Mouse (Mus musculus) lung, embryonic 14.5 days (tissue): ENCODE data around the gene Pla2g5. TPM values are rescaled to one million over a fixed set of nuclear protein-coding genes. Genes with fewer than 3 reads are reported as not detected.

Experiments used
- ATAC-seq: fragments of 200-750 bp; cut with Nextera tagmentation; 2 replicates; pipeline ENCODE4 v1.8.0; 2017; ENCODE audit warnings: mild to moderate bottlenecking, moderate TSS enrichment, moderate library complexity; ENCODE audit not compliant: insufficient read depth
- DNase-seq: peaks from one replicate; pipeline ENCODE4 v3.0.0-alpha.2; 2015
- H3K27ac ChIP-seq: fragments of 300-500 bp; sonication (generic); 2 replicates; pipeline ENCODE4 v1.5.1; 2014; ENCODE audit warnings: low read depth, mild to moderate bottlenecking, moderate library complexity
- H3K27me3 ChIP-seq: fragments of 300-500 bp; sonication (generic); 2 replicates; pipeline ENCODE4 v1.6.1; 2014; ENCODE audit warnings: low read length, control low read depth; ENCODE audit not compliant: insufficient read depth
- H3K36me3 ChIP-seq: fragments of 300-500 bp; sonication (generic); 2 replicates; pipeline ENCODE4 v1.6.1; 2014; ENCODE audit warnings: control low read depth; ENCODE audit not compliant: insufficient read depth
- H3K4me1 ChIP-seq: fragments of 300-500 bp; sonication (generic); 2 replicates; pipeline ENCODE4 v1.6.1; 2014; ENCODE audit warnings: antibody characterized with exemption, control low read depth; ENCODE audit not compliant: insufficient read depth
- H3K4me2 ChIP-seq: fragments of 300-500 bp; sonication (generic); 2 replicates; pipeline ENCODE4 v1.6.1; 2014; ENCODE audit warnings: mild to moderate bottlenecking
- H3K4me3 ChIP-seq: fragments of 300-500 bp; sonication (generic); 2 replicates; pipeline ENCODE4 v1.5.1; 2014; ENCODE audit warnings: low read depth, low read length
- H3K9ac ChIP-seq: fragments of 300-500 bp; sonication (generic); 2 replicates; pipeline ENCODE4 v1.6.1; 2014
- H3K9me3 ChIP-seq: fragments of 300-500 bp; sonication (generic); 2 replicates; pipeline ENCODE4 v1.6.1; 2016; ENCODE audit warnings: low read depth, low read length, control low read depth
- CTCF ChIP-seq: IDR thresholded peaks from 2 replicates; pipeline ENCODE4 v1.5.1; 2016; ENCODE audit warnings: antibody characterized with exemption, low read depth
- WGBS: fragments of 180-500 bp; shearing (Covaris S2); extraction: QIAGEN DNeasy Blood & Tissue Kit; methylation state at CpG from one replicate; pipeline ENCODE4 v1.1.7; 2014; 5-methylcytosine and 5-hydroxymethylcytosine counted together
- polyA plus RNA-seq: library from polyadenylated mRNA; unstranded; fragments of >200 nt; fragmentation: Nextera tagmentation; extraction: Ambion mirVana; gene quantifications from 2 replicates; pipeline ENCODE4 v1.2.1, GENCODE M21; 2014

Gene Pla2g5
- polyA plus RNA-seq, 1 experiment from 2014 or later: 0.61 TPM

GRCm38 (mm10) chr4:138873864-138874263 lies 10.6 kb upstream of the Pla2g5 start, which contains the start of gene Gm13030:
TSS of gene Gm13030 (minus strand) at chr4:138873964.
- Histone ChIP-seq H3K27ac (no peak within 1 kb of the TSS), H3K27me3 (no peaks in the 10 kb centered on the region), H3K4me2 (no peak within 1 kb of the TSS), H3K4me3 (no peak within 1 kb of the TSS), H3K36me3 (no peaks in the 10 kb centered on the region), H3K9ac (no peak within 1 kb of the TSS), H3K9me3 (no peaks in the 10 kb centered on the region), H3K4me1 (no peaks in the 10 kb centered on the region)
- 69% methylated on average over 6 of the region's 6 CpGs for WGBS
- no peak for ATAC-seq
- no peak for TF ChIP-seq CTCF
- no peak for DNase-seq

DNA sequence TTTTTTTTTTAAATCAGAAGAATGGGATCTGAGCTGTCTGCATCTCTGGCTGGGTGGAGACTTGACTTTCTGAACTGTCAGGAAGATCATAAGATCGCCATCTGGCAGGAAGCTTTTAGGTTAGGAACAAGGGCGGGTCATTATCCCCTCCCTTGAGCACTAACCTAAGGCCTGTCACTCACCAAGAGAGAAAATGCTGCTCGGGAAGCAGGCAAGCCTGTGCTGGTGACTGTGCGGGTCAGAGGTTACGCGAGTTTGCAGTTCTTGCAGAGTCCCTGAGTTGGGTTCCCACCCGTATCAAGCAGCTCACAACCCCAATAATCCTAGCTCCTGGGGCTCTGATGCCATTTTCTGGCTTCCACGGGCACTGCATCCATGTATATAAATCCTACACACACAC lies 5.4 kb upstream of the Pla2g5 start:
- ATAC-seq (no peak), DNase-seq (no peak)
- H3K9me3 ChIP-seq: no peaks in the 10 kb centered on the region
- H3K36me3 ChIP-seq: no peaks in the 10 kb centered on the region
- H3K27me3 ChIP-seq: no peaks in the 10 kb centered on the region
- TF ChIP-seq CTCF: no peak
- no peak overlapping the region for H3K4me3 ChIP-seq
- no peak overlapping the region for H3K4me2 ChIP-seq
- 48% methylated on average over 8 of the region's 8 CpGs for WGBS
- H3K9ac ChIP-seq: no peak overlapping the region
- no peaks in the 10 kb centered on the region for H3K4me1 ChIP-seq
- no peak overlapping the region for H3K27ac ChIP-seq

- WGBS: 11% methylated on average over 7 of the region's 7 CpGs
- Histone ChIP-seq H3K27ac (no peak overlapping the region), H3K9me3 (no peaks in the 10 kb centered on the region), H3K9ac (no peak overlapping the region), H3K36me3 (no peaks in the 10 kb centered on the region), H3K4me1 (no peaks in the 10 kb centered on the region), H3K4me2 (no peak overlapping the region), H3K27me3 (no peaks in the 10 kb centered on the region), H3K4me3 (no peak overlapping the region)
- ATAC-seq (no peak), DNase-seq (peak; percentile 90)
- peak; percentile 94 for TF ChIP-seq CTCF
Observed at GRCm38 (mm10) chr4:138866413-138866812, 3.1 kb upstream of the Pla2g5 start.

- Histone ChIP-seq H3K9ac (no peak overlapping the region), H3K4me2 (no peak overlapping the region), H3K27ac (no peak overlapping the region), H3K27me3 (no peaks in the 10 kb centered on the region), H3K4me3 (no peak overlapping the region), H3K4me1 (no peaks in the 10 kb centered on the region), H3K36me3 (no peaks in the 10 kb centered on the region), H3K9me3 (no peaks in the 10 kb centered on the region)
- no peak for DNase-seq
- 63% methylated on average over 6 of the region's 6 CpGs for WGBS
- no peak for ATAC-seq
- no peak for TF ChIP-seq CTCF
Observed at GRCm38 (mm10) chr4:138865991-138866390, 2.7 kb upstream of the Pla2g5 start.

DNA sequence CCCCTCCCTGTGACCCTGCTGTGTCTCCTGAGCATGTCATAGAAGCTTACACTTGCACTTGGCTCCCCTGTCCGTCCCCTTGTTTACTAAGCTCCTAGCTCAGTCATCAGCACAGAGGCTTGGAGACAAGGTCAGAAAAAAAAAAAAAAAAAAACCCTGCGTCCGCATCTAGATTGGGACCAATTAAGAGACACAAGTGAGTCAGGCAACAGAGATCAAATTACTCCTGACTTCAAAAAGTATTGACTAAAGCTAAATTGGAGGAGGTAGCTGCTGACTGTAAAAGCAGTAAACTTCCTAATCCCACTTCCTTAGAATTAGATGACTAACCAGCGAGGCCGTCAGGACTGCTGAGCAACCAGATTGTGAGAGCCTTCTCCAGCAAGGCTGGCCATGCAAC lies 1.8 kb upstream of the Pla2g5 start:
- Histone ChIP-seq H3K4me1 (no peaks in the 10 kb centered on the region), H3K27ac (no peak overlapping the region), H3K4me3 (no peak overlapping the region), H3K4me2 (no peak overlapping the region), H3K36me3 (no peaks in the 10 kb centered on the region), H3K9ac (no peak overlapping the region), H3K27me3 (no peaks in the 10 kb centered on the region), H3K9me3 (no peaks in the 10 kb centered on the region)
- DNase-seq: no peak
- whole genome bisulfite sequencing: 36% methylated on average over 5 of the region's 5 CpGs
- no peak for TF ChIP-seq CTCF
- no peak for ATAC-seq

DNA sequence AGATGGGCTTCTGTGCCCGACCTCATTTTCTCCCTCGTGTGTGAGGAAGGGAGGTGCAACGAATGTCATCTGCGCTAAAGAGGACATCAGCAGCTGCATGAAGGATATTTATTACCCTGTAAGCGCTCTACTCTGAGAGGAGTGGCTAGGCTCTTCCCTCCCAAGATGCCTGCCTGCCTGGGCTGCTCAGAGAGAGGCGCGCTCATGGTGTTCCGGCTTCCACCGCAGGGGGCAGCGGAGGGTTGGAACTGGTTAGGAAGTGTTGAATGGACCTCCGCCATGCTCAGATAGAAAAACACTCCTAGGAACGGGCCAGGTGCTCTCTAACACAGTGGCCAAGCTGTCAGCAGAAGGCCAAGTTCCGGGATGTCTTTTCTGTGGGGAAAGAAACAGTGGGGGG lies 3.6 kb downstream of the Pla2g5 start:
- ATAC-seq: peak; percentile 83
- Histone ChIP-seq H3K36me3 (no peaks in the 10 kb centered on the region), H3K4me3 (no peak overlapping the region), H3K4me1 (no peaks in the 10 kb centered on the region), H3K4me2 (peak overlapping the region; percentile 51), H3K27me3 (no peaks in the 10 kb centered on the region), H3K27ac (no peak overlapping the region), H3K9me3 (no peaks in the 10 kb centered on the region), H3K9ac (no peak overlapping the region)
- peak; percentile 83 for TF ChIP-seq CTCF
- DNase-seq: peak; percentile 85
- 5% methylated on average over 13 of the region's 13 CpGs for WGBS

- H3K4me1 ChIP-seq: no peaks in the 10 kb centered on the region
- no peak for ATAC-seq
- no peak overlapping the region for H3K4me3 ChIP-seq
- no peaks in the 10 kb centered on the region for H3K27me3 ChIP-seq
- no peak overlapping the region for H3K27ac ChIP-seq
- H3K4me2 ChIP-seq: peak overlapping the region; percentile 51
- peak; percentile 63 for TF ChIP-seq CTCF
- WGBS: 16% methylated on average over 9 of the region's 9 CpGs
- DNase-seq: peak; percentile 71
- H3K36me3 ChIP-seq: no peaks in the 10 kb centered on the region
- H3K9me3 ChIP-seq: no peaks in the 10 kb centered on the region
- H3K9ac ChIP-seq: no peak overlapping the region
Observed at GRCm38 (mm10) chr4:138859245-138859644, 4.0 kb downstream of the Pla2g5 start.

DNA sequence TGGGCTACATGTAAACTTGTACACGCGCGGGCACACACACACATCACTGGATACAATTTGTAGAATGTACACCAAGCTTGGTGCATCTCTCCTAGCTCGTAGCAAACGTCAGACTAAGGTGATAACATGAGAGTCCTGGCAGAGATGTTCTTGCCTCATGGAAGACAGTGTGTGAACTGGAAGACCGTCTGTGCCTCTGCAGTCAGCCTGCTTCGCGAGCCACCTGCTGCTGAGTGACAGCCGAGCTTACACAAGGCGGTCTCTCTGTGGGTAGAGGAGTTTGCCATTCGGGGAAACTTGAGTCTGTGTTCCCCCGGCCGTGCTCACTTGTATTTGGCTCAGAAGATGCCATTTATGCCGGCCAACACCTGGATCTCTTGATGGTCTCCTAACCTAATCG lies 4.8 kb downstream of the Pla2g5 start:
- ATAC-seq: no peak
- TF ChIP-seq CTCF: no peak
- Histone ChIP-seq H3K27me3 (no peaks in the 10 kb centered on the region), H3K4me3 (no peak overlapping the region), H3K9me3 (no peaks in the 10 kb centered on the region), H3K4me1 (no peaks in the 10 kb centered on the region), H3K9ac (no peak overlapping the region), H3K36me3 (no peaks in the 10 kb centered on the region), H3K4me2 (no peak overlapping the region), H3K27ac (no peak overlapping the region)
- 62% methylated on average over 15 of the region's 15 CpGs for WGBS
- DNase-seq: no peak
